ENCODE assay signal across 10 mouse cellular contexts in genomic region chr16:78644710-78645109, GRCm38 (mm10).
A peak's percentile ranks its signal among the peaks of the same experiment; 100 is the strongest.
DNase-seq lines count a peak whose midpoint lies in the region; ATAC-seq and TF ChIP-seq lines count a peak whose summit lies in the region.
"Had no signal": no experiment of that assay in that cellular context is flagged by ENCODE, and none has a peak within 500 bp of the region (broad histone marks: within the 10 kb centered on the region; RNA-seq: fewer than 3 reads in every experiment).

No protein-coding gene starts in this region.

- no peak overlapping the region for H3K4me2 ChIP-seq in liver, postnatal 0 days (ENCODE audit: low read depth, low read length)
- H3K4me2 ChIP-seq in liver, embryonic 12.5 days, result no peak overlapping the region
- H3K4me2 ChIP-seq: midbrain, embryonic 12.5 days had no signal

- 7% methylated on average over 1 of the region's 1 CpGs for WGBS in liver, postnatal 0 days (ENCODE audit: insufficient replicate concordance)
- WGBS in liver, embryonic 12.5 days (ENCODE audit: insufficient replicate concordance), result 0% methylated on average over 1 of the region's 1 CpGs

- TF ChIP-seq CTCF in liver, postnatal 0 days (IDR thresholded peaks at IDR 0.05; ENCODE audit: low read depth), result peak; percentile 43

- H3K4me3 ChIP-seq in liver, postnatal 0 days (ENCODE audit: low read depth, low read length), result no peak overlapping the region
- no peak overlapping the region for H3K4me3 ChIP-seq in liver, embryonic 12.5 days
- H3K4me3 ChIP-seq: midbrain, embryonic 12.5 days had no signal

- no peak overlapping the region for H3K9ac ChIP-seq in liver, postnatal 0 days (replicated peaks)
- H3K9ac ChIP-seq in liver, embryonic 12.5 days, result no peak overlapping the region
- H3K9ac ChIP-seq: midbrain, embryonic 12.5 days had no signal

- H3K4me1 ChIP-seq in liver, postnatal 0 days (ENCODE audit: insufficient read depth), result no peaks in the 10 kb centered on the region; the same call in 1 of the 2 replicates
- H3K4me1 ChIP-seq in liver, embryonic 12.5 days, result no peaks in the 10 kb centered on the region
- H3K4me1 ChIP-seq: midbrain, embryonic 12.5 days had no signal

- TF ChIP-seq EP300 in liver, postnatal 0 days (IDR thresholded peaks at IDR 0.05; ENCODE audit: low read depth), result no peak

- peak; percentile 6 to 27 for DNase-seq in frontal cortex, postnatal 36 days (ENCODE audit: low spot score in 2 of 2)
- DNase-seq in frontal cortex, postnatal 25 days (ENCODE audit: low spot score in 2 of 2), result no peak
- DNase-seq in liver, postnatal 0 days, result no peak
- DNase-seq in NIH3T3 (ENCODE audit: low read depth), result peak; percentile 7
- DNase-seq in lung, postnatal 10 days, result peak; percentile 32
- no peak for DNase-seq in kidney, postnatal 36 days
- no peak for DNase-seq in cerebellum, adult 9-11 months

- H3K27me3 ChIP-seq in liver, postnatal 0 days (ENCODE audit: insufficient read depth, low read length), result no peaks in the 10 kb centered on the region
- H3K27me3 ChIP-seq in liver, embryonic 12.5 days (replicated peaks), result no peaks in the 10 kb centered on the region
- H3K27me3 ChIP-seq: midbrain, embryonic 12.5 days had no signal

- H3K36me3 ChIP-seq in liver, postnatal 0 days (replicated peaks; ENCODE audit: insufficient read depth, low read length), result no peaks in the 10 kb centered on the region
- H3K36me3 ChIP-seq in liver, embryonic 12.5 days, result no peaks in the 10 kb centered on the region
- H3K36me3 ChIP-seq: midbrain, embryonic 12.5 days had no signal

- H3K9me3 ChIP-seq in liver, postnatal 0 days (ENCODE audit: low read length), result no peaks in the 10 kb centered on the region
- no peaks in the 10 kb centered on the region for H3K9me3 ChIP-seq in liver, embryonic 12.5 days (replicated peaks)
- H3K9me3 ChIP-seq: midbrain, embryonic 12.5 days had no signal

- ATAC-seq in liver, postnatal 0 days, result no peak
- ATAC-seq in liver, embryonic 12.5 days, result no peak
- ATAC-seq: intestine, embryonic 16.5 days had no signal

- H3K27ac ChIP-seq in liver, postnatal 0 days (ENCODE audit: low read depth), result no peak overlapping the region
- no peak overlapping the region for H3K27ac ChIP-seq in liver, embryonic 12.5 days
- H3K27ac ChIP-seq: midbrain, embryonic 12.5 days had no signal

Comparison
In these comparisons a context has a peak if more than half of its experiments do, and no peak if none do; other contexts are left out.
1. DNase-seq: peak in frontal cortex, postnatal 36 days (2 of 2), NIH3T3 (single experiment) and lung, postnatal 10 days (single experiment); none in frontal cortex, postnatal 25 days (0 of 2), liver, postnatal 0 days (single experiment), kidney, postnatal 36 days (0 of 2) and cerebellum, adult 9-11 months (single experiment).